Mouse (Mus musculus) erythroblast, adult 5-6 weeks (primary cell): ENCODE data around the gene Zfp668. TPM values are rescaled to one million over a fixed set of nuclear protein-coding genes. Genes with fewer than 3 reads are reported as not detected.
"Not testable (repeated sequence)": the region's sequence is repeated elsewhere in the genome, so short reads cannot be mapped to it uniquely, and the experiment has no call there.

Source experiments
- ATAC-seq: replicated peaks from 2 replicates; pipeline ENCODE4 v1.8.0; 2016; ENCODE audit warnings: moderate number of reproducible peaks, mild to moderate bottlenecking, moderate TSS enrichment, inconsistent platforms; ENCODE audit not compliant: poor library complexity, low FRiP score, severe bottlenecking
- total RNA-seq, 2 experiments: library from RNA; stranded (forward) in 1 of 2; stranded (reverse) in 1 of 2; fragments of 150-400 nt in 1 of 2; fragments of 200-764, 138-1000 nt in 1 of 2; gene quantifications; 2 replicates each; pipeline versions ENCODE4 v1.2.3 to v1.2.4; 2015 to 2017; ENCODE audit warnings: low replicate concordance in 2 of 2

Zfp668 gene
- total RNA-seq, 2 experiments from 2014 or later, result 1.5 to 2.3 TPM

GRCm38 (mm10) chr7:127850906-127851305 lies 25.7 kb downstream of the Zfp668 start:
- ATAC-seq, result no peak

DNA sequence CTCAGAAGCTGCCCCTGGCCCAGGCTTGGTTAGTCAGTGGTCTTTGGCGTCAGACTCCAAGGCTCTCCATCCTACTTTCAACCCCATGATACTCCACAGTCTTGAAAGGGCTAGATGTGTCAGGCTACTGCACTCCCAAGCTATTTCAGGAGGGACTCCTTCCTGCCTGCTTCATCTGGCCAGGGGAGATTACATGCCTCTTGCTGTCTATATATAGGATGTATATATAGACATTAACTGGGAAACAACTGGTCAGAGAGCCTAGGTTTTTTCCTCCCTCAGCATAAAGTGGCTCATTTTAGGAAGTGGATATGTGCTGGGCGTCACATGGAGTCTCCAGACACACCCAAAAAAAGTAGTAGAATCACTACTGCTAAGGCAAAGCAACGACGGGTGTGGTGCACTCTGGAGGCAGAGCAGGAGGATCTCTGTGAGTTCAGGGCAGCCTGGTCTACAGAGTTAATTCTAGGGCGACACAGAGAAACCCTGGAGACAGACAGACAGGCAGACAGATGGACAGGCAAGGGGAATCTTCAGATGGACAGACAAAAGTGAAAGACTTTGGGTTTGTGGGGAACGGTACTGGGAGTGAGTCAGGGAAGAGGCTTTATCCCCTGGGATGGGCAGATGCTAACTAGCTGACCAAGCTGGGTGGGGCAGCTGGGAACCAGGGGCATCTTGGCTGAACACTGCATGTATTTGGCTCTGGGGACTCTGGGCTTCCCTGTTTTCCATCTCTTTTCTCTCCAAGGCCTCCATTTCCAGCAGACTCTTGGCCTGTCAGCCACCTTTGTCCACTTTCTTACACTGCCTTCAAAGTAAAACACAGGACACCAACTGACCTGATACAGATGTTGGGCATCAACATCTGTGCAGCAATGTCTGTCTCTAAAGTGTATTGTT lies 26.4 kb downstream of the Zfp668 start:
- ATAC-seq, result no peak

DNA sequence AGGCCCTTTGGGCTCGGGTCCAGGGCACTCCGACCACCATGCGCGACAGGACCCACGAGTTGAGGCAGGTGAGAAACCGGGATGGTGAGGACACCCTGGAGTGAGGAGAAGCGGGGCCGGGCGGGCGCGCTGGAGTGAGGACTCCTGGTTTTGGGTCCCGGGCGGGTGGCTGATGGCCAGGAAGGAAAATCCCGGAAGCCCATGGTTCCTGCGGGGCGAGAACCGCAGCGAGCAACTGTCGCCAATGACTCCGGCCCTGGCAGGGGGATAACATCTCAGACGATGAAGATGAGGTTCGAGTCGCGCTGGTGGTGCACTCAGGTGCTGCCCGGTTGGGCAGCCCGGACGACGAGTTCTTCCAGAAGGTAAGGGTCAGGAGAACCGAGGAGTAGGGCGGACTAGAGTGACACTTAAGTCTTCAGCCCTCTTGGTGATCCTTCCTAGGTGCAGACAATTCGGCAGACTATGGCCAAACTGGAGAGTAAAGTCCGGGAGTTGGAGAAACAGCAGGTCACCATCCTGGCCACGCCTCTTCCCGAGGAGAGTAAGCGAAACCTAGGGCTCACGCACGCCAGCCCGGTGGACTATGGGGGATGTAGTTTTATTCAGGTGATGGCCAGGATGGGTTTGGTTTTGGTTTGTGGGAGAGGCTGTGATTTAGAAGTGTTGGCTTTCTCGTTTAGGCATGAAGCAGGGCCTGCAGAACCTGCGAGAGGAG lies 34.5 kb downstream of the Zfp668 start:
- peak; percentile 89 for ATAC-seq

DNA sequence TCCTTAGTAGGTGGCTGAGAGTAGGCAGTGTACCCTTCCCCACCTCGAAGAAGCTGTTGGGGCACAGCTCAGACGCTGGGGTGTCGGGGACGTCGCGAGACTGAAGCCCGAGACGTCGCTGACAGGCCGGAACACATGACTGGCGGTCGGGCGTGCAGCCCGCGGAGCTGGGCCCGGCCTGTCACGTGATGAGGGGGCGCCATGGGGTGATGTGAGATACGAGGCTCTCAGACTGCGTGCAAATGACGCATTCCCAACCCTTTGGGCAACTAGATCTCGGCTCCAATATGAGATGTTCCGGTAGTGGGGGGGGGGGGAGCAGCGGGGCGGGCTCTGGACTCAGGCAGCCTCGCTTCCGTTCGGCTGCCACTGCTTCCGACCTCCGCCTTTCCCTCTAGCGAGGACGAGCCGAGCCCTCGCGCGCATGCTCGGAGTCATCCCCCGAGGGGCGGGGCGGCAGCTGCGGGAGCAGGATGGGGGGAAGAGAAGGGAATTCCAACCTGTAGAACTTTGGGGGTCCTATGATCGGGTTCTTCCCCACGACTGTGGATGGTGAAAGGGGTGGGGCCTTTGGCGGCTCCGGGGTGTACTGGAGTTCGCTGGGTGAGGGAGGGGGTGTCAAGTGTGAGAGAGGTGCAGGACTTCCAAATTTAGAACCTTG lies 35.2 kb downstream of the Zfp668 start:
- ATAC-seq, result peak; percentile 81

- ATAC-seq, result peak; percentile 56
Observed at GRCm38 (mm10) chr7:127840886-127841285, 35.7 kb downstream of the Zfp668 start.

- ATAC-seq, result not testable (repeated sequence)
Observed at GRCm38 (mm10) chr7:127840031-127840430, 36.6 kb downstream of the Zfp668 start.

- ATAC-seq, result not testable (repeated sequence)
Observed at GRCm38 (mm10) chr7:127837878-127838277, 38.8 kb downstream of the Zfp668 start.

- no peak for ATAC-seq
Observed at GRCm38 (mm10) chr7:127837473-127837872, 39.2 kb downstream of the Zfp668 start.

DNA sequence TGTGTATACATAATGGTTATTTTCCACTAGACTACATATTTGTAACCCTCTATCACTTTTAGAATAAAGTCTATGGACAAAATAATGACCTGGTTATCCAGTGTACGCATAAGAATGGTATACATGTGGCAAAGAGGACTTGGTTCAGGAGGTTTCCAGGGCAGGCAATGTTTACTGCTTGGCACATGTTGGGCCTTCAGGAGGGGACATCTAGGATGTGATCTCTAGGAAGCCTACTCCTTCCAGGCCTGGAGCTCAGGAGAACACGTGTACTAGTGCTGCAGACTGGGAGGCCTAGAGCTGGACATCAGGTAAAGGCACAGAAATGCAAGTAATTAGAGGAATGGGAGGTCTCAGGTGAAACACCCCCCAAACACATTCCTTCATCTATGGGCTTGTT lies 41.1 kb downstream of the Zfp668 start:
- ATAC-seq, result no peak

DNA sequence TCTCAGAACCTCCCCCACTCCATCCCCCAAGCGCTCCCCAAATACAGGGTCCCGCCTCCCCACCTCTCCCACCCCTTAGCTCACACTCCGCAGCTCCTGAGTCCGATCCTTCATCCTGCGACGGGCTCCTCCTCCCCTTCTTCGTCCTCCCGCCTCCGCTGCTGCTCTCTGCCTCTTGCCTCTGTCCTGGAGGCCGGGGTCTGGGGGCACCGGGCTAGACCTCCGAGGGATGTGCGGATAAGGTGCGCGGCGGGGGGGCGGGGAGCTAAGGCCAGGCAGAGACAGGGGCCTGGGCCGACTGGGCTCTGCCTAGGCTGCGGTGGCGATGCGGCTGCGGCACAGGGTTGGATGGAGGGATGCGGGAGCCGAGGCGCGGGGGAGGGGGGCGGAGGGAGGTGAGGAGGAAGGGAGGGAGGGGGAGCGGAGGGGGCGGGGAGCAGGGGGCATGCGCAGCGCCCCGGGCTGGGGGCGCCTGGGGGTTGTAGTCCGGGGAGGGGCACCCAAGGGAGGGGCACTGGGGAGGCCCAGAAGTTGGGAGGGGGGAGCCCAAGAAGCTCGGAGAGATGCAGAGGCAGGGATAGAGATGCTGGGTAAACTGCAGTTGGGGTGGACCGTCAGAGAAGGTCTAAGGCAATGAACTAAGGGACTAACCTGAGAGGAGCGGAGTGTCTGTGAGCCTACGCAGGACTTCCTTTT lies 52.3 kb downstream of the Zfp668 start, which contains the start of the genes Stx4a and Stx1b:
Gene Stx4a, plus strand, starts transcription at position 119 of the 696 bp plus-strand sequence.
Gene Stx1b, minus strand, starts transcription at position 374 of the 696 bp plus-strand sequence.
- ATAC-seq, result no peak

DNA sequence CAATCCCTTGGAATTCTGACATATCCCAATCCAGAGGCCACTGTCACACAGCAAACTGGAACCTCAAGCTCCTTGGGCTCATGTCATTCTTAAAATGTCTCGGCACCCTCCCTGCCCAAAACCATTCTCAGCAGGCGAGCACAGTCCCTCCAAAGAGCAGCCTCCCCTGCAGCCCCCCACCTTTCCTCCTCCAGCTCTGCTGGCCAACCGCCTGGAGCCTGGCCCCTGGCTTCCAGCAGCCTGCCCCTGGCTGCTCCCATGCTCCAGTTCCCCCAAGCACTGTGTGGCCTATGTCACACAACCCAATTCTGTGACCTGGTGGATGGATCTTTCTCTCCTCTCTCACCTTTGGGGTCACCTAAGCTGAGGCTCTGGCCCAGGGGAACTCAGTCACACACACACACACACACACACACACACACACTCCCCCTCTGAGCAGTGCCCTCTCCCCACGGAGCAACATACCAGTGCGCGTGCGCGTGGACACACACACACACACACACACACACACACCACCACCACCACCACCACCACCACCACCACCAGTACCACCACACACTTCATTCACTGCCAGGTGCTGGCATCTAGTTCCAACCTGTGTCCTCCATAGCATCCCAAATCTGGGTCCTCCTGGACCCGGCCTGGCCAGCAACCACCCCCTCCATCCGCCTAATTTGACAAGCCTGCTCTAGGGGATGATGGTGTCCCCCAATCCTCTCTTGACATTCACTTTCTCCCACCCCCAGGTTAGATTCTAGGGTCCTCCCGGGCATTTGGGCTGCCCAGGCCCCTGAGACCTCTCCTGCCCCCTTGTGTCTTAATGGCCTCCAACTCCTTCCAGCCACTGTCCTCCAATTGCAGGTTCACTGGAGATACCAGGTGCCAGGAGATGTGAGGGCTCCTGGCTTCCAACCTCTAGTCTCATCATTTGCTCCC lies 53.1 kb downstream of the Zfp668 start:
- no peak for ATAC-seq

DNA sequence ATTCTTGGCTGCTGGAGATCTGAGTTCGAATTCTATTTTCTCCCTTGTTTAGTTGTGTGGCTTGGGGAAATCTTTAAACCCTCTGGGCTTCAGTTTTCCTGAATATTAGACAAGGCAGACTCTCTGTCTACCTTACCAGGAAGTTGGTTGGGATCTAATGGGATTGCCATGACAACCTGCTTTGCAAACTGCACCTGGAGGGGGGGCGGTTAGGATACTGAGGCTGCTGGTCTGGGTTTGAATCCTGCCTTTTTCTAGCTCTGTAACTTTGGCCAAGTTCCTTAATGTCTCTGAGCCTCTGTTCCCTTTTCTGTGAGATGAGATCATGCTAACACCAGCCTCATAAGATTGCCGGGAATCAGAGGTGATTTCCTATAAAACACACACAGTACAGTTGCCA lies 54.1 kb downstream of the Zfp668 start:
- ATAC-seq, result no peak

- ATAC-seq, result no peak
Observed at GRCm38 (mm10) chr7:127820836-127821509, 55.7 kb downstream of the Zfp668 start.

GRCm38 (mm10) chr7:127817776-127818175 lies 58.9 kb downstream of the Zfp668 start:
- ATAC-seq, result no peak

GRCm38 (mm10) chr7:127817053-127817452 lies 59.6 kb downstream of the Zfp668 start:
- ATAC-seq, result no peak

- ATAC-seq, result no peak
Observed at GRCm38 (mm10) chr7:127815954-127816821, 60.4 kb downstream of the Zfp668 start.

DNA sequence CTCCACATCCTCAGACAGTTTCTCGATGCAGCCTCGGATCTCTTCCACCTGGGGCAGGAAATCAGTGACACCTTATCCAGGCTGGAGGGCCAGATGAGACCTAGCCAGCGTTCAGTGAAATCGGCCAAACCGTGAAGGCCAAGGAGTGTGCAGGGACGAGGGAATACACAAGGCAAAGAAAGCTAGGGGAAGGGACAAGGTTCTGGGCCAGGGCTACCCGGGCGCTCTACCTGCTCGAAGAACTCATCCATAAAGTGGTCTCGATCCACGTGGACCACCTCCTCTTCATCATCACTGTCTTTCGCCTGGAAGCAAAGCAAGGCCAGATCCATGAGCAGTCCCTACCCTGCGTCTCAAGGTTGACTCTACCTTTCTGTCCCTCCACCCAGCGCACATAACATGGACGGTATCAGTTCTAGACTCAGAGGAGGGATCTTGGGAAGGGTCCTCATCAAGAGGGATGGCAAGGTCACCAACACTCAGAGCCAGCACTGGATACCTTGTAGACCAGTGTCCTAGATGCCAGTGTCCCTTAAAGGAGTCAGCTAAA lies 61.4 kb downstream of the Zfp668 start:
- ATAC-seq, result no peak
